Mouse (Mus musculus) neural tube, embryonic 13.5 days (tissue): ENCODE measurements around the gene Me1. TPM values are rescaled to one million over a fixed set of nuclear protein-coding genes. Genes with fewer than 3 reads are reported as not detected.

Source experiments
- ATAC-seq: fragments of 200-750 bp; cut with Nextera tagmentation; 2 replicates; pipeline ENCODE4 v1.8.0; 2017; ENCODE audit warnings: low read depth, mild to moderate bottlenecking, moderate TSS enrichment, moderate library complexity
- H3K27ac ChIP-seq: fragments of 300-500 bp; sonication (generic); replicated peaks from 2 replicates; pipeline ENCODE4 v1.5.1; 2015; ENCODE audit warnings: moderate library complexity, mild to moderate bottlenecking, inconsistent platforms
- H3K27me3 ChIP-seq: fragments of 300-500 bp; sonication (generic); 2 replicates; pipeline ENCODE4 v1.6.1; 2015; ENCODE audit warnings: mild to moderate bottlenecking, inconsistent platforms
- H3K36me3 ChIP-seq: fragments of 300-500 bp; sonication (generic); 2 replicates; pipeline ENCODE4 v1.6.1; 2015; ENCODE audit warnings: mild to moderate bottlenecking, inconsistent platforms
- H3K4me1 ChIP-seq: fragments of 300-500 bp; sonication (generic); replicated peaks from 2 replicates; pipeline ENCODE4 v1.6.1; 2015; ENCODE audit warnings: inconsistent platforms
- H3K4me2 ChIP-seq: fragments of 300-500 bp; sonication (generic); 2 replicates; pipeline ENCODE4 v1.6.1; 2015; ENCODE audit warnings: inconsistent platforms, mild to moderate bottlenecking, moderate library complexity
- H3K4me3 ChIP-seq: fragments of 300-500 bp; sonication (generic); 2 replicates; pipeline ENCODE4 v1.5.1; 2015; ENCODE audit warnings: mild to moderate bottlenecking, inconsistent platforms
- H3K9ac ChIP-seq: fragments of 300-500 bp; sonication (generic); 2 replicates; pipeline ENCODE4 v1.6.1; 2015; ENCODE audit warnings: moderate library complexity, mild to moderate bottlenecking, inconsistent platforms
- H3K9me3 ChIP-seq: fragments of 300-500 bp; sonication (generic); 2 replicates; pipeline ENCODE4 v1.6.1; 2016; ENCODE audit warnings: inconsistent platforms
- WGBS: fragments of 180-500 bp; shearing (Covaris S2); methylation state at CpG from one replicate; pipeline ENCODE4 v1.1.7; 2015; 5-methylcytosine and 5-hydroxymethylcytosine counted together
- polyA plus RNA-seq: library from polyadenylated mRNA; unstranded; fragments of >200 nt; fragmentation: Nextera tagmentation; extraction: Ambion mirVana; gene quantifications from 2 replicates; pipeline ENCODE4 v1.2.1, GENCODE M21; 2015

Gene Me1
- polyA plus RNA-seq, 1 experiment from 2014 or later, result 38.3 TPM

GRCm38 (mm10) chr9:86701264-86701663 is 5.5 kb upstream of the Me1 start:
- no peak overlapping the region for H3K4me2 ChIP-seq
- no peak for ATAC-seq
- no peak overlapping the region for H3K9ac ChIP-seq
- no peaks in the 10 kb centered on the region for H3K36me3 ChIP-seq
- no peak overlapping the region for H3K4me3 ChIP-seq
- 45% methylated on average over 5 of the region's 5 CpGs for WGBS
- no peaks in the 10 kb centered on the region for H3K9me3 ChIP-seq
- H3K27me3 ChIP-seq, result no peaks in the 10 kb centered on the region
- 0 out of 2 replicates have a peak, but pooled peaks cover 1% of the 10 kb centered on the region for H3K4me1 ChIP-seq
- no peak overlapping the region for H3K27ac ChIP-seq

GRCm38 (mm10) chr9:86695199-86695817 is 445 bp downstream of the Me1 start:
- no peaks in the 10 kb centered on the region for H3K36me3 ChIP-seq
- peak overlapping the region; percentile 81 for H3K4me2 ChIP-seq
- under 1% methylated on average over 49 of the region's 56 CpGs for WGBS
- H3K4me1 ChIP-seq, result peaks cover 4% of the 10 kb centered on the region; the same call in 1 of the 2 replicates
- H3K4me3 ChIP-seq, result peak overlapping the region; percentile 82
- H3K9me3 ChIP-seq, result no peaks in the 10 kb centered on the region
- H3K27me3 ChIP-seq, result no peaks in the 10 kb centered on the region
- ATAC-seq, result peak; percentile 72
- H3K9ac ChIP-seq, result peak overlapping the region; percentile 87
- H3K27ac ChIP-seq, result peak overlapping the region; percentile 71

GRCm38 (mm10) chr9:86694644-86695043 is 1.1 kb downstream of the Me1 start:
- no peaks in the 10 kb centered on the region for H3K36me3 ChIP-seq

GRCm38 (mm10) chr9:86693935-86694334 is 1.8 kb downstream of the Me1 start:
- no peak for ATAC-seq
- H3K27me3 ChIP-seq, result no peaks in the 10 kb centered on the region
- H3K27ac ChIP-seq, result no peak overlapping the region
- peaks cover 4% of the 10 kb centered on the region; the same call in 1 of the 2 replicates for H3K4me1 ChIP-seq
- no peak overlapping the region for H3K4me2 ChIP-seq
- 90% methylated on average over 6 of the region's 6 CpGs for WGBS
- no peak overlapping the region for H3K9ac ChIP-seq
- H3K36me3 ChIP-seq, result no peaks in the 10 kb centered on the region
- H3K4me3 ChIP-seq, result no peak overlapping the region
- H3K9me3 ChIP-seq, result no peaks in the 10 kb centered on the region

More at GRCm38 (mm10) chr9:86694644-86695043, 1.1 kb downstream of the Me1 start:
- no peak overlapping the region for H3K27ac ChIP-seq
- peak overlapping the region; percentile 81 for H3K4me2 ChIP-seq
- no peak for ATAC-seq
- peaks cover 4% of the 10 kb centered on the region; the same call in 1 of the 2 replicates for H3K4me1 ChIP-seq
- WGBS, result 91% methylated on average over 7 of the region's 7 CpGs
- H3K9ac ChIP-seq, result no peak overlapping the region
- H3K4me3 ChIP-seq, result peak overlapping the region; percentile 82
- no peaks in the 10 kb centered on the region for H3K9me3 ChIP-seq
- H3K27me3 ChIP-seq, result no peaks in the 10 kb centered on the region

GRCm38 (mm10) chr9:86692676-86693075 is 3.1 kb downstream of the Me1 start:
- no peak for ATAC-seq

GRCm38 (mm10) chr9:86692251-86692650 is 3.5 kb downstream of the Me1 start:
- Histone ChIP-seq H3K4me1 (peaks cover 4% of the 10 kb centered on the region; the same call in 1 of the 2 replicates), H3K9me3 (no peaks in the 10 kb centered on the region), H3K4me2 (no peak overlapping the region), H3K27me3 (no peaks in the 10 kb centered on the region), H3K9ac (no peak overlapping the region), H3K4me3 (no peak overlapping the region), H3K27ac (no peak overlapping the region), H3K36me3 (no peaks in the 10 kb centered on the region)
- ATAC-seq, result no peak
- WGBS, result 89% methylated on average over 5 of the region's 5 CpGs

More at GRCm38 (mm10) chr9:86692676-86693075, 3.1 kb downstream of the Me1 start:
- no peaks in the 10 kb centered on the region for H3K36me3 ChIP-seq
- no peak overlapping the region for H3K4me2 ChIP-seq
- H3K4me3 ChIP-seq, result no peak overlapping the region
- H3K9ac ChIP-seq, result no peak overlapping the region
- no peaks in the 10 kb centered on the region for H3K9me3 ChIP-seq
- H3K27me3 ChIP-seq, result no peaks in the 10 kb centered on the region
- 73% methylated on average over 3 of the region's 3 CpGs for WGBS
- H3K4me1 ChIP-seq, result peaks cover 4% of the 10 kb centered on the region; the same call in 1 of the 2 replicates
- H3K27ac ChIP-seq, result no peak overlapping the region

- Histone ChIP-seq H3K36me3 (no peaks in the 10 kb centered on the region), H3K9me3 (no peaks in the 10 kb centered on the region), H3K9ac (no peak overlapping the region), H3K27ac (no peak overlapping the region), H3K27me3 (no peaks in the 10 kb centered on the region), H3K4me3 (no peak overlapping the region), H3K4me2 (no peak overlapping the region), H3K4me1 (peaks cover 2% of the 10 kb centered on the region; the same call in 1 of the 2 replicates)
- no peak for ATAC-seq
- WGBS, result 87% methylated on average over 3 of the region's 3 CpGs
These were observed 4.7 kb downstream of the Me1 start for GRCm38 (mm10) chr9:86691101-86691500.

GRCm38 (mm10) chr9:86683713-86684209 is 12.0 kb downstream of the Me1 start:
- Histone ChIP-seq H3K9me3 (no peaks in the 10 kb centered on the region), H3K36me3 (no peaks in the 10 kb centered on the region), H3K27ac (no peak overlapping the region), H3K4me3 (no peak overlapping the region), H3K4me1 (peaks cover 10% of the 10 kb centered on the region; the same call in 1 of the 2 replicates), H3K27me3 (no peaks in the 10 kb centered on the region), H3K4me2 (no peak overlapping the region), H3K9ac (no peak overlapping the region)
- WGBS, result 69% methylated on average over 8 of the region's 8 CpGs
- ATAC-seq, result no peak

- Histone ChIP-seq H3K36me3 (no peaks in the 10 kb centered on the region), H3K4me2 (no peak overlapping the region), H3K4me3 (no peak overlapping the region), H3K27ac (no peak overlapping the region), H3K4me1 (peaks cover 10% of the 10 kb centered on the region; the same call in 1 of the 2 replicates), H3K9me3 (no peaks in the 10 kb centered on the region), H3K9ac (no peak overlapping the region), H3K27me3 (no peaks in the 10 kb centered on the region)
- 58% methylated on average over 6 of the region's 6 CpGs for WGBS
- ATAC-seq, result peak; percentile 23; the same call in 1 of the 2 replicates
These were observed 12.9 kb downstream of the Me1 start for GRCm38 (mm10) chr9:86682844-86683243.

- ATAC-seq, result no peak
- Histone ChIP-seq H3K9me3 (no peaks in the 10 kb centered on the region), H3K9ac (no peak overlapping the region), H3K27ac (no peak overlapping the region), H3K36me3 (no peaks in the 10 kb centered on the region), H3K4me2 (no peak overlapping the region), H3K4me1 (peaks cover 10% of the 10 kb centered on the region; the same call in 1 of the 2 replicates), H3K27me3 (no peaks in the 10 kb centered on the region), H3K4me3 (no peak overlapping the region)
- 94% methylated on average over 4 of the region's 4 CpGs for WGBS
These were observed 13.5 kb downstream of the Me1 start for GRCm38 (mm10) chr9:86682278-86682677.

- WGBS, result 93% methylated on average over 6 of the region's 6 CpGs
- Histone ChIP-seq H3K36me3 (no peaks in the 10 kb centered on the region), H3K9me3 (no peaks in the 10 kb centered on the region), H3K4me1 (peaks cover 10% of the 10 kb centered on the region; the same call in 1 of the 2 replicates), H3K27me3 (no peaks in the 10 kb centered on the region), H3K4me2 (no peak overlapping the region), H3K27ac (no peak overlapping the region), H3K9ac (no peak overlapping the region), H3K4me3 (no peak overlapping the region)
- no peak for ATAC-seq
These were observed 15.3 kb downstream of the Me1 start for GRCm38 (mm10) chr9:86680431-86680830.

GRCm38 (mm10) chr9:86679843-86680417 is 15.8 kb downstream of the Me1 start:
- Histone ChIP-seq H3K36me3 (no peaks in the 10 kb centered on the region), H3K4me1 (peaks cover 10% of the 10 kb centered on the region; the same call in 1 of the 2 replicates), H3K27me3 (no peaks in the 10 kb centered on the region), H3K9me3 (no peaks in the 10 kb centered on the region), H3K27ac (no peak overlapping the region), H3K9ac (no peak overlapping the region), H3K4me2 (no peak overlapping the region), H3K4me3 (no peak overlapping the region)
- ATAC-seq, result no peak
- 84% methylated on average over 11 of the region's 11 CpGs for WGBS
